Mouse (Mus musculus) intestine, embryonic 16.5 days (tissue): ENCODE data around the gene C330021F23Rik. TPM values are rescaled to one million over a fixed set of nuclear protein-coding genes. Genes with fewer than 3 reads are reported as not detected.

Experiments used
- ATAC-seq: fragments of 200-750 bp; cut with Nextera tagmentation; 2 replicates; pipeline ENCODE4 v1.8.0; 2017; ENCODE audit warnings: moderate TSS enrichment, moderate library complexity
- H3K27ac ChIP-seq: fragments of 300-500 bp; sonication (generic); 2 replicates; pipeline ENCODE4 v1.5.1; 2014; ENCODE audit warnings: mild to moderate bottlenecking, low read length
- H3K27me3 ChIP-seq: fragments of 300-500 bp; sonication (generic); replicated peaks from 2 replicates; pipeline ENCODE4 v1.6.1; 2014; ENCODE audit warnings: low read length, control low read depth, mixed read lengths; ENCODE audit not compliant: control insufficient read depth, insufficient read depth
- H3K36me3 ChIP-seq: fragments of 300-500 bp; sonication (generic); 2 replicates; pipeline ENCODE4 v1.6.1; 2014; ENCODE audit warnings: low read length, control low read depth; ENCODE audit not compliant: control insufficient read depth, insufficient read depth
- H3K4me1 ChIP-seq: fragments of 300-500 bp; sonication (generic); 2 replicates; pipeline ENCODE4 v1.6.1; 2014; ENCODE audit warnings: low read length, control low read depth, mixed read lengths; ENCODE audit not compliant: control insufficient read depth, insufficient read depth
- H3K4me2 ChIP-seq: fragments of 300-500 bp; sonication (generic); 2 replicates; pipeline ENCODE4 v1.6.1; 2014; ENCODE audit warnings: low read depth, low read length, control low read depth
- H3K4me3 ChIP-seq: fragments of 300-500 bp; sonication (generic); 2 replicates; pipeline ENCODE4 v1.5.1; 2014; ENCODE audit warnings: mild to moderate bottlenecking, low read length
- H3K9ac ChIP-seq: fragments of 300-500 bp; sonication (generic); 2 replicates; pipeline ENCODE4 v1.6.1; 2014; ENCODE audit warnings: low read depth, low read length
- H3K9me3 ChIP-seq: fragments of 300-500 bp; sonication (generic); 2 replicates; pipeline ENCODE4 v1.6.1; 2016; ENCODE audit warnings: low read length, control low read depth; ENCODE audit not compliant: control insufficient read depth
- WGBS: fragments of 180-500 bp; shearing (Covaris S2); extraction: QIAGEN DNeasy Blood & Tissue Kit; methylation state at CpG from one replicate; pipeline ENCODE4 v1.1.7; 2014; 5-methylcytosine and 5-hydroxymethylcytosine counted together
- polyA plus RNA-seq: library from polyadenylated mRNA; unstranded; fragments of >200 nt; fragmentation: Nextera tagmentation; extraction: Ambion mirVana; gene quantifications from 2 replicates; pipeline ENCODE4 v1.2.1, GENCODE M21; 2015

Gene C330021F23Rik
- polyA plus RNA-seq, 1 experiment from 2014 or later, result 5.7 TPM

GRCm38 (mm10) chr8:3628014-3628413 lies 60.2 kb downstream of the C330021F23Rik start:
- no peaks in the 10 kb centered on the region for H3K27me3 ChIP-seq
- no peak overlapping the region for H3K9ac ChIP-seq
- no peaks in the 10 kb centered on the region for H3K9me3 ChIP-seq
- H3K36me3 ChIP-seq, result no peaks in the 10 kb centered on the region
- no peak overlapping the region for H3K4me2 ChIP-seq
- H3K27ac ChIP-seq, result no peak overlapping the region
- 32% methylated on average over 5 of the region's 5 CpGs for WGBS
- no peaks in the 10 kb centered on the region; the same call in 1 of the 2 replicates for H3K4me1 ChIP-seq
- H3K4me3 ChIP-seq, result no peak overlapping the region
- ATAC-seq, result 0 out of 2 replicates have a peak, but pooled peaks have one; percentile 18

- peak within 1 kb of the TSS; percentile 61 for H3K4me3 ChIP-seq
- 6% methylated on average over 47 of the region's 47 CpGs for WGBS
- H3K9me3 ChIP-seq, result no peaks in the 10 kb centered on the region
- H3K4me2 ChIP-seq, result peak within 1 kb of the TSS; percentile 59
- H3K36me3 ChIP-seq, result no peaks in the 10 kb centered on the region
- no peaks in the 10 kb centered on the region; the same call in 1 of the 2 replicates for H3K4me1 ChIP-seq
- H3K27me3 ChIP-seq, result no peaks in the 10 kb centered on the region
- peak within 1 kb of the TSS; percentile 76 for H3K9ac ChIP-seq
- peak within 1 kb of the TSS; percentile 20; the same call in 1 of the 2 replicates for H3K27ac ChIP-seq
- peak; percentile 94 for ATAC-seq
Observed at GRCm38 (mm10) chr8:3630647-3631477, 63.1 kb downstream of the C330021F23Rik start, which contains the start of gene Stxbp2. TSS of gene Stxbp2 (plus strand) at chr8:3630955.

DNA sequence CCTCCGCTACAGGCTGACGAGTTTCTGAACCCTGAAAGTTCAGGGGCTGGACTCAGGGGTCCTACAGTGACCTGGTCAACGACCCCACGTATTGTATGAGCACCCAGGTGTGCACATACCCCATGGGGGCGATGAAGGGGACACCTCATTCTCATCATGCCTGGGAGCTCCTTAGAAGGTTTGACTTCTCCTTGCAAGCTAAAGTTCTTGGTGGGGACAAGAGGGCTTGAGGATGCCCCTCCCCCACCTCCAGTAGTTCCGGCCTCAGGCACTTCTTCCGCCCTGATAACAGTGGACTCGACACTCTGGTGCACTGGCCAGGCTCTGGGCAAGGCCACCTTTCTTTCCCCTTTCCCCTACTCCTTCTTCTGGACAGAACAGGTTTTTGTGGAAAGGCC lies 63.7 kb downstream of the C330021F23Rik start:
- H3K27me3 ChIP-seq, result no peaks in the 10 kb centered on the region
- H3K9ac ChIP-seq, result peak overlapping the region; percentile 76
- 9% methylated on average over 8 of the region's 8 CpGs for WGBS
- H3K9me3 ChIP-seq, result no peaks in the 10 kb centered on the region
- ATAC-seq, result peak; percentile 69
- peak overlapping the region; percentile 59 for H3K4me2 ChIP-seq
- H3K27ac ChIP-seq, result peak overlapping the region; percentile 20; the same call in 1 of the 2 replicates
- H3K4me3 ChIP-seq, result peak overlapping the region; percentile 61
- no peaks in the 10 kb centered on the region for H3K36me3 ChIP-seq
- no peaks in the 10 kb centered on the region; the same call in 1 of the 2 replicates for H3K4me1 ChIP-seq

Other genes with a start within 250 kb of the C330021F23Rik start
- gene A430078G23Rik, start 214.6 kb upstream of the C330021F23Rik start, polyA plus RNA-seq, result 0.32 and 0.45 TPM in 2 replicates
- 8.2 and 8.4 TPM in 2 replicates for gene Arhgef18, start 175.0 kb upstream of the C330021F23Rik start, polyA plus RNA-seq
- gene Pex11g, start 100.3 kb upstream of the C330021F23Rik start, polyA plus RNA-seq, result 17.4 and 17.9 TPM in 2 replicates
- not detected in 2 replicates for gene Tex45, start 97.1 kb upstream of the C330021F23Rik start, polyA plus RNA-seq
- 30.3 and 31.4 TPM in 2 replicates for gene Zfp358, start 74.9 kb upstream of the C330021F23Rik start, polyA plus RNA-seq
- gene Mcoln1, start 67.5 kb upstream of the C330021F23Rik start, polyA plus RNA-seq, result 73.6 and 94.9 TPM in 2 replicates
- gene Pnpla6, start 52.6 kb upstream of the C330021F23Rik start, polyA plus RNA-seq, result 39.9 and 43.3 TPM in 2 replicates
- 23.4 and 26.1 TPM in 2 replicates for gene Camsap3, start 19.3 kb downstream of the C330021F23Rik start, polyA plus RNA-seq
- 45.9 and 48.1 TPM in 2 replicates for gene Xab2, start 53.3 kb downstream of the C330021F23Rik start, polyA plus RNA-seq
- 86.6 and 86.9 TPM in 2 replicates for gene Pet100, start 53.6 kb downstream of the C330021F23Rik start, polyA plus RNA-seq
- gene Pcp2, start 57.6 kb downstream of the C330021F23Rik start, polyA plus RNA-seq, result 0.29 TPM in 1 of 2 replicates, not detected in the other
- gene Stxbp2, start 63.0 kb downstream of the C330021F23Rik start, polyA plus RNA-seq, result 161 and 169 TPM in 2 replicates
- not detected in 2 replicates for gene Retn, start 87.8 kb downstream of the C330021F23Rik start, polyA plus RNA-seq
- gene Mcemp1, start 97.8 kb downstream of the C330021F23Rik start, polyA plus RNA-seq, result 0.29 and 0.62 TPM in 2 replicates
- gene Fcor, start 104.4 kb downstream of the C330021F23Rik start, polyA plus RNA-seq, result 7.3 and 8.3 TPM in 2 replicates
- gene Trappc5, start 108.3 kb downstream of the C330021F23Rik start, polyA plus RNA-seq, result 35.0 and 38.8 TPM in 2 replicates
- 0.06 TPM in 1 of 2 replicates, not detected in the other for gene Fcer2a, start 126.2 kb downstream of the C330021F23Rik start, polyA plus RNA-seq
- 0.37 TPM in 1 of 2 replicates, not detected in the other for gene Clec4g, start 152.7 kb downstream of the C330021F23Rik start, polyA plus RNA-seq
- 0.12 and 0.20 TPM in 2 replicates for gene Cd209a, start 181.0 kb downstream of the C330021F23Rik start, polyA plus RNA-seq